Mouse (Mus musculus): ENCODE data around the gene Npm3. TPM values are rescaled to one million over a fixed set of nuclear protein-coding genes. Genes with fewer than 3 reads are reported as not detected.

The Npm3 gene
- polyA plus RNA-seq, 1 experiment: 56.0 TPM

GRCm38 (mm10) chr19:45741431-45742217 lies 7.8 kb downstream of the Npm3 start:
- WGBS: 7% methylated on average over 45 of the region's 45 CpGs
- Histone ChIP-seq H3K4me3 (replicated peaks; ENCODE audit: control insufficient read depth, low read depth, low read length) (no peak overlapping the region), H3K4me1 (ENCODE audit: control insufficient read depth, insufficient read depth, low read length) (peaks cover 2% of the 10 kb centered on the region; the same call in 1 of the 2 replicates), H3K27ac (ENCODE audit: control insufficient read depth, insufficient read depth, low read depth, low read length, poor library complexity) (no peak overlapping the region)
- TF ChIP-seq CTCF (IDR thresholded peaks at IDR 0.05; ENCODE audit: control insufficient read depth, insufficient read depth, low read length) (no peak), POLR2A (IDR thresholded peaks at IDR 0.05; ENCODE audit: borderline replicate concordance, control insufficient read depth, low read depth, low read length) (no peak)

DNA sequence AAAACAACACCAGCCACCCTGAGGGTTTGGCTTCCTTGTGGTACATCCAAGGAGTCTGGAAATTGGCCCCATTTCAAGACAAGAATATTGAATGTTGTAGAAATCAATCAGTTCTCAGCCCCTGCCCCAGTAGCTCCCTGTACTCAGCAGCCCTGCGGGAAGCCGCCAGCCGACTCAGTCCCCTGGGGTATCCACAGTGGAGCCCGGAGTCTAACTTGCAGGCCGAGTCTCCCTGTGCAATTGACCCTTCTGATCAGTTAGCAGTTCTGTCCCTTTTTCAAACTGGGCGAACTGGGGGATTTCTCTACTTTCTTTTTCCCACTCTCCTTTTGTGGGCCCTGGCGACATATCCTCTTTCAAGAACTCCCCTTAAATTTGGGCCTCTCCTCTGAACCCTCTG lies 8.6 kb downstream of the Npm3 start:
- no peak overlapping the region for H3K4me3 ChIP-seq (replicated peaks; ENCODE audit: control insufficient read depth, low read depth, low read length)
- TF ChIP-seq CTCF (IDR thresholded peaks at IDR 0.05; ENCODE audit: control insufficient read depth, insufficient read depth, low read length) (no peak), POLR2A (IDR thresholded peaks at IDR 0.05; ENCODE audit: borderline replicate concordance, control insufficient read depth, low read depth, low read length) (no peak)
- 56% methylated on average over 7 of the region's 7 CpGs for WGBS
- H3K4me1 ChIP-seq (ENCODE audit: control insufficient read depth, insufficient read depth, low read length): no peaks in the 10 kb centered on the region
- no peak overlapping the region for H3K27ac ChIP-seq (ENCODE audit: control insufficient read depth, insufficient read depth, low read depth, low read length, poor library complexity)

- 25% methylated on average over 13 of the region's 13 CpGs for WGBS
These were observed 9.2 kb downstream of the Npm3 start for GRCm38 (mm10) chr19:45740233-45740632.

GRCm38 (mm10) chr19:45738521-45738920 lies 10.9 kb downstream of the Npm3 start:
- WGBS: 85% methylated on average over 5 of the region's 5 CpGs
- Histone ChIP-seq H3K4me3 (replicated peaks; ENCODE audit: control insufficient read depth, low read depth, low read length) (no peak overlapping the region), H3K4me1 (ENCODE audit: control insufficient read depth, insufficient read depth, low read length) (no peaks in the 10 kb centered on the region), H3K27ac (ENCODE audit: control insufficient read depth, insufficient read depth, low read depth, low read length, poor library complexity) (no peak overlapping the region)
- TF ChIP-seq CTCF (IDR thresholded peaks at IDR 0.05; ENCODE audit: control insufficient read depth, insufficient read depth, low read length) (no peak), POLR2A (IDR thresholded peaks at IDR 0.05; ENCODE audit: borderline replicate concordance, control insufficient read depth, low read depth, low read length) (no peak)

More at GRCm38 (mm10) chr19:45740233-45740632, 9.2 kb downstream of the Npm3 start:
- TF ChIP-seq CTCF (IDR thresholded peaks at IDR 0.05; ENCODE audit: control insufficient read depth, insufficient read depth, low read length) (no peak), POLR2A (IDR thresholded peaks at IDR 0.05; ENCODE audit: borderline replicate concordance, control insufficient read depth, low read depth, low read length) (no peak)
- H3K4me3 ChIP-seq (replicated peaks; ENCODE audit: control insufficient read depth, low read depth, low read length): no peak overlapping the region
- H3K4me1 ChIP-seq (ENCODE audit: control insufficient read depth, insufficient read depth, low read length): no peaks in the 10 kb centered on the region
- no peak overlapping the region for H3K27ac ChIP-seq (ENCODE audit: control insufficient read depth, insufficient read depth, low read depth, low read length, poor library complexity)

GRCm38 (mm10) chr19:45737846-45738484 lies 11.4 kb downstream of the Npm3 start:
- 90% methylated on average over 10 of the region's 10 CpGs for WGBS
- no peaks in the 10 kb centered on the region for H3K4me1 ChIP-seq (ENCODE audit: control insufficient read depth, insufficient read depth, low read length)
- TF ChIP-seq POLR2A (IDR thresholded peaks at IDR 0.05; ENCODE audit: borderline replicate concordance, control insufficient read depth, low read depth, low read length) (no peak), CTCF (IDR thresholded peaks at IDR 0.05; ENCODE audit: control insufficient read depth, insufficient read depth, low read length) (no peak)
- H3K4me3 ChIP-seq (replicated peaks; ENCODE audit: control insufficient read depth, low read depth, low read length): no peak overlapping the region
- H3K27ac ChIP-seq (ENCODE audit: control insufficient read depth, insufficient read depth, low read depth, low read length, poor library complexity): no peak overlapping the region

DNA sequence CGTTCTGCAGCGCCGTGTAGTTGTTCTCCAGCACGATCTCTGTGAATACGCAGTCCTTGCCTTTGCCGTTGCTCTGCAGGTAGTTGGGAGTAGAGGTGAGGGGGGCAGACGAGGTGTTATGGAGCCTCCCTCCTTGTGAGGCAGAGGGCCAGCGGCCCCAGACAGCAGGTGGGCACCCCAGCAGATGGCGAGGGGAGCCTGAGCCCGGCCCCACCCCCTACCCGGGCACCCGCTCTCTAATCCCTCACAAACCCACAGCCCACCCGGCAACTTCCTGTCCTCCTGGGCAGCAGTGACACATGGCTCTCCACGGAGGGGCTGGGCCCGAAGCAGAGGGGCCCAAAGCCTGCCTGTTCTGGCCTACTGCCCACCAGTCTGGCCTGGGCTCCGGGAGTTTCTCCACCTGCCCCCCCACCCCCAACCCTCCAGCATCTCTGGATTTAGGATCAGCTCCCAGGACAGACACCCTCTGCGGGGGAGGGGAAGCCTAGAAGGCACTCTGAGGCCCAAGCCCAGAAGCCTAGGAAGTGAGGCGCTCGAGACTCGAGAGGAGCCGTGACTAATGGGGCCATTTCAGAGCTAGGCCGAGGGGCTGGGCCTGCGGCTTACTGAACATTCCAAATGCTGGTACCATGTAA lies 12.1 kb downstream of the Npm3 start:
- Histone ChIP-seq H3K4me1 (ENCODE audit: control insufficient read depth, insufficient read depth, low read length) (no peaks in the 10 kb centered on the region), H3K27ac (ENCODE audit: control insufficient read depth, insufficient read depth, low read depth, low read length, poor library complexity) (no peak overlapping the region; the same call in 1 of the 2 replicates), H3K4me3 (replicated peaks; ENCODE audit: control insufficient read depth, low read depth, low read length) (no peak overlapping the region)
- TF ChIP-seq CTCF (IDR thresholded peaks at IDR 0.05; ENCODE audit: control insufficient read depth, insufficient read depth, low read length) (no peak), POLR2A (IDR thresholded peaks at IDR 0.05; ENCODE audit: borderline replicate concordance, control insufficient read depth, low read depth, low read length) (no peak)
- 22% methylated on average over 23 of the region's 23 CpGs for WGBS

- H3K4me1 ChIP-seq (ENCODE audit: control insufficient read depth, insufficient read depth, low read length): no peaks in the 10 kb centered on the region
- WGBS: 1% methylated on average over 28 of the region's 28 CpGs
- no peak overlapping the region; the same call in 1 of the 2 replicates for H3K27ac ChIP-seq (ENCODE audit: control insufficient read depth, insufficient read depth, low read depth, low read length, poor library complexity)
- no peak overlapping the region for H3K4me3 ChIP-seq (replicated peaks; ENCODE audit: control insufficient read depth, low read depth, low read length)
- TF ChIP-seq CTCF (IDR thresholded peaks at IDR 0.05; ENCODE audit: control insufficient read depth, insufficient read depth, low read length) (no peak), POLR2A (IDR thresholded peaks at IDR 0.05; ENCODE audit: borderline replicate concordance, control insufficient read depth, low read depth, low read length) (no peak)
These were observed 12.6 kb downstream of the Npm3 start for GRCm38 (mm10) chr19:45736855-45737207.

DNA sequence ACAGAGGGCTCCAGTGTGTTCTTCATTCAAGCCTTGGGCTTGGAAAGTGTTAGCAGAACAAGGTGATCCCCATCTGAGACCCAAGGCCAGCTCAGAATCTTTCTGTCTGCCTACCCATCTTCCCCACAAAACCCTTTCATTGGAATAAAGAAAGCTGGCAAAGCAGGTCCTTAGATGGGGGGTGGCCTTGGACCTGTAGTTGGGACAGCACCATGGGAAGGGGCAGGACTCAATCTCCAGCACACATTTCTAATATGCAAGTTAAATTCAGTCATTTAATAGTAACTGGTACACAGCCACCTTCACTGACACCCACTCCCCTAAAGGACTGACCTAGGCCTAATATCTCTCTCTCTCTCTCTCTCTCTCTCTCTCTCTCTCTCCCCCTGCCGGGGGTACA lies 13.2 kb downstream of the Npm3 start:
- TF ChIP-seq CTCF (IDR thresholded peaks at IDR 0.05; ENCODE audit: control insufficient read depth, insufficient read depth, low read length) (no peak), POLR2A (IDR thresholded peaks at IDR 0.05; ENCODE audit: borderline replicate concordance, control insufficient read depth, low read depth, low read length) (no peak)
- no peaks in the 10 kb centered on the region for H3K4me1 ChIP-seq (ENCODE audit: control insufficient read depth, insufficient read depth, low read length)
- 33% methylated on average over 1 of the region's 1 CpGs for WGBS

More for the DNA sequence above, 13.2 kb downstream of the Npm3 start:
- Histone ChIP-seq H3K4me3 (replicated peaks; ENCODE audit: control insufficient read depth, low read depth, low read length) (no peak overlapping the region), H3K27ac (ENCODE audit: control insufficient read depth, insufficient read depth, low read depth, low read length, poor library complexity) (no peak overlapping the region)
